Mouse (Mus musculus): ENCODE measurements around the gene Pou2f2. TPM values are rescaled to one million over a fixed set of nuclear protein-coding genes. Genes with fewer than 3 reads are reported as not detected.

Gene Pou2f2
- polyA plus RNA-seq, 1 experiment from 2014 or later = 1.6 TPM

GRCm38 (mm10) chr7:25088531-25088930 lies 91.0 kb downstream of the Pou2f2 start:
- ATAC-seq (ENCODE audit: insufficient read depth) = no peak
- peaks cover 14% of the 10 kb centered on the region for H3K36me3 ChIP-seq (replicated peaks)
- peaks cover 29% of the 10 kb centered on the region for H3K4me1 ChIP-seq (replicated peaks)
- WGBS (ENCODE audit: insufficient replicate concordance) = 23% methylated on average over 10 of the region's 10 CpGs
- H3K27me3 ChIP-seq = peaks cover 6% of the 10 kb centered on the region; the same call in 1 of the 2 replicates
- no peak overlapping the region for H3K9ac ChIP-seq
- no peaks in the 10 kb centered on the region for H3K9me3 ChIP-seq (replicated peaks)
- H3K4me3 ChIP-seq (replicated peaks) = no peak overlapping the region
- H3K27ac ChIP-seq (replicated peaks) = no peak overlapping the region
- H3K4me2 ChIP-seq = no peak overlapping the region; the same call in 1 of the 2 replicates

GRCm38 (mm10) chr7:25087972-25088371 lies 91.6 kb downstream of the Pou2f2 start:
- no peak overlapping the region for H3K9ac ChIP-seq
- H3K27ac ChIP-seq (replicated peaks) = no peak overlapping the region
- H3K9me3 ChIP-seq (replicated peaks) = no peaks in the 10 kb centered on the region
- ATAC-seq (ENCODE audit: insufficient read depth) = no peak
- H3K4me3 ChIP-seq (replicated peaks) = no peak overlapping the region
- peaks cover 6% of the 10 kb centered on the region; the same call in 1 of the 2 replicates for H3K27me3 ChIP-seq
- peaks cover 32% of the 10 kb centered on the region for H3K4me1 ChIP-seq (replicated peaks)
- peaks cover 20% of the 10 kb centered on the region for H3K36me3 ChIP-seq (replicated peaks)
- no peak overlapping the region for H3K4me2 ChIP-seq
- WGBS (ENCODE audit: insufficient replicate concordance) = 41% methylated on average over 5 of the region's 5 CpGs

GRCm38 (mm10) chr7:25087256-25087912 lies 92.1 kb downstream of the Pou2f2 start:
- Histone ChIP-seq H3K36me3 (replicated peaks) (peaks cover 25% of the 10 kb centered on the region), H3K9ac (no peak overlapping the region), H3K27ac (replicated peaks) (no peak overlapping the region), H3K9me3 (replicated peaks) (no peaks in the 10 kb centered on the region), H3K27me3 (peaks cover 6% of the 10 kb centered on the region; the same call in 1 of the 2 replicates), H3K4me1 (replicated peaks) (peaks cover 35% of the 10 kb centered on the region), H3K4me3 (replicated peaks) (no peak overlapping the region), H3K4me2 (no peak overlapping the region)
- 67% methylated on average over 10 of the region's 10 CpGs for WGBS (ENCODE audit: insufficient replicate concordance)
- no peak for ATAC-seq (ENCODE audit: insufficient read depth)

- peaks cover 35% of the 10 kb centered on the region for H3K4me1 ChIP-seq (replicated peaks)
- peaks cover 2% of the 10 kb centered on the region; the same call in 1 of the 2 replicates for H3K27me3 ChIP-seq
- H3K9ac ChIP-seq = no peak overlapping the region
- H3K36me3 ChIP-seq (replicated peaks) = peaks cover 33% of the 10 kb centered on the region
- H3K9me3 ChIP-seq (replicated peaks) = no peaks in the 10 kb centered on the region
- 30% methylated on average over 3 of the region's 3 CpGs for WGBS (ENCODE audit: insufficient replicate concordance)
- H3K4me3 ChIP-seq (replicated peaks) = no peak overlapping the region
- H3K4me2 ChIP-seq = no peak overlapping the region
- no peak for ATAC-seq (ENCODE audit: insufficient read depth)
- no peak overlapping the region for H3K27ac ChIP-seq (replicated peaks)
These were observed 92.9 kb downstream of the Pou2f2 start for GRCm38 (mm10) chr7:25086656-25087055.

GRCm38 (mm10) chr7:25084621-25085020 lies 94.9 kb downstream of the Pou2f2 start:
- no peak overlapping the region for H3K4me2 ChIP-seq
- H3K36me3 ChIP-seq (replicated peaks) = peaks cover 53% of the 10 kb centered on the region
- H3K4me1 ChIP-seq (replicated peaks) = peaks cover 38% of the 10 kb centered on the region
- ATAC-seq (ENCODE audit: insufficient read depth) = no peak
- no peaks in the 10 kb centered on the region for H3K27me3 ChIP-seq
- WGBS (ENCODE audit: insufficient replicate concordance) = 27% methylated on average over 5 of the region's 5 CpGs
- 0 out of 2 replicates have a peak overlapping the region, but pooled peaks have one; percentile 4 for H3K27ac ChIP-seq (replicated peaks)
- no peak overlapping the region for H3K9ac ChIP-seq
- H3K9me3 ChIP-seq (replicated peaks) = no peaks in the 10 kb centered on the region
- no peak overlapping the region for H3K4me3 ChIP-seq (replicated peaks)

- no peaks in the 10 kb centered on the region for H3K27me3 ChIP-seq
- H3K9me3 ChIP-seq (replicated peaks) = no peaks in the 10 kb centered on the region
- 67% methylated on average over 4 of the region's 4 CpGs for WGBS (ENCODE audit: insufficient replicate concordance)
- no peak overlapping the region for H3K27ac ChIP-seq (replicated peaks)
- no peak overlapping the region for H3K4me2 ChIP-seq
- ATAC-seq (ENCODE audit: insufficient read depth) = no peak
- H3K4me3 ChIP-seq (replicated peaks) = no peak overlapping the region
- H3K4me1 ChIP-seq (replicated peaks) = peaks cover 47% of the 10 kb centered on the region
- no peak overlapping the region for H3K9ac ChIP-seq
- peaks cover 57% of the 10 kb centered on the region for H3K36me3 ChIP-seq (replicated peaks)
These were observed 97.0 kb downstream of the Pou2f2 start for GRCm38 (mm10) chr7:25082510-25082909.

- no peak for ATAC-seq (ENCODE audit: insufficient read depth)
- Histone ChIP-seq H3K4me3 (replicated peaks) (no peak overlapping the region), H3K4me1 (replicated peaks) (peaks cover 56% of the 10 kb centered on the region), H3K27ac (replicated peaks) (no peak overlapping the region), H3K36me3 (replicated peaks) (peaks cover 57% of the 10 kb centered on the region), H3K4me2 (no peak overlapping the region), H3K9me3 (replicated peaks) (no peaks in the 10 kb centered on the region), H3K27me3 (no peaks in the 10 kb centered on the region), H3K9ac (no peak overlapping the region)
- 90% methylated on average over 13 of the region's 13 CpGs for WGBS (ENCODE audit: insufficient replicate concordance)
These were observed 99.1 kb downstream of the Pou2f2 start for GRCm38 (mm10) chr7:25080431-25080830.

- WGBS (ENCODE audit: insufficient replicate concordance) = 75% methylated on average over 12 of the region's 12 CpGs
- Histone ChIP-seq H3K27ac (replicated peaks) (no peak overlapping the region), H3K4me3 (replicated peaks) (no peak overlapping the region), H3K4me2 (no peak overlapping the region), H3K9me3 (replicated peaks) (no peaks in the 10 kb centered on the region), H3K36me3 (replicated peaks) (peaks cover 50% of the 10 kb centered on the region), H3K27me3 (no peaks in the 10 kb centered on the region), H3K4me1 (replicated peaks) (peaks cover 55% of the 10 kb centered on the region), H3K9ac (no peak overlapping the region)
- ATAC-seq (ENCODE audit: insufficient read depth) = no peak
These were observed 100.0 kb downstream of the Pou2f2 start for GRCm38 (mm10) chr7:25079496-25080026.

- H3K36me3 ChIP-seq (replicated peaks) = peaks cover 31% of the 10 kb centered on the region
- under 1% methylated on average over 33 of the region's 33 CpGs for WGBS (ENCODE audit: insufficient replicate concordance)
- peak overlapping the region; percentile 91 for H3K27ac ChIP-seq (replicated peaks)
- peak overlapping the region; percentile 78 for H3K4me2 ChIP-seq
- no peak for ATAC-seq (ENCODE audit: insufficient read depth)
- peaks cover 62% of the 10 kb centered on the region for H3K4me1 ChIP-seq (replicated peaks)
- peaks cover 3% of the 10 kb centered on the region; the same call in 1 of the 2 replicates for H3K27me3 ChIP-seq
- peak overlapping the region; percentile 97 for H3K9ac ChIP-seq
- peak overlapping the region; percentile 98 for H3K4me3 ChIP-seq (replicated peaks)
- no peaks in the 10 kb centered on the region for H3K9me3 ChIP-seq (replicated peaks)
These were observed 102.1 kb downstream of the Pou2f2 start for GRCm38 (mm10) chr7:25077414-25077755.

GRCm38 (mm10) chr7:25076663-25077413 lies 102.7 kb downstream of the Pou2f2 start:
- peak overlapping the region; percentile 78 for H3K4me2 ChIP-seq
- peaks cover 26% of the 10 kb centered on the region for H3K36me3 ChIP-seq (replicated peaks)
- H3K9me3 ChIP-seq (replicated peaks) = no peaks in the 10 kb centered on the region
- H3K4me3 ChIP-seq (replicated peaks) = peak overlapping the region; percentile 98
- peaks cover 67% of the 10 kb centered on the region for H3K4me1 ChIP-seq (replicated peaks)
- under 1% methylated on average over 56 of the region's 56 CpGs for WGBS (ENCODE audit: insufficient replicate concordance)
- peak; percentile 98 for ATAC-seq (ENCODE audit: insufficient read depth)
- peak overlapping the region; percentile 97 for H3K9ac ChIP-seq
- H3K27me3 ChIP-seq = peaks cover 5% of the 10 kb centered on the region; the same call in 1 of the 2 replicates
- H3K27ac ChIP-seq (replicated peaks) = peak overlapping the region; percentile 94

GRCm38 (mm10) chr7:25076296-25076662 lies 103.2 kb downstream of the Pou2f2 start:
- Histone ChIP-seq H3K4me2 (peak overlapping the region; percentile 75), H3K4me1 (replicated peaks) (peaks cover 71% of the 10 kb centered on the region), H3K9me3 (replicated peaks) (no peaks in the 10 kb centered on the region), H3K27me3 (peaks cover 5% of the 10 kb centered on the region; the same call in 1 of the 2 replicates), H3K36me3 (replicated peaks) (peaks cover 20% of the 10 kb centered on the region), H3K27ac (replicated peaks) (peak overlapping the region; percentile 94), H3K4me3 (replicated peaks) (peak overlapping the region; percentile 98), H3K9ac (peak overlapping the region; percentile 72)
- WGBS (ENCODE audit: insufficient replicate concordance) = 18% methylated on average over 7 of the region's 7 CpGs
- ATAC-seq (ENCODE audit: insufficient read depth) = no peak
